Mouse (Mus musculus) layer of hippocampus, postnatal 36 days (tissue): ENCODE data around the gene Gm20547. TPM values are rescaled to one million over a fixed set of nuclear protein-coding genes. Genes with fewer than 3 reads are reported as not detected.
A peak's percentile ranks its signal among the peaks of the same experiment; 100 is the strongest.

ENCODE experiments used
- DNase-seq, 2 experiments: peaks; one replicate each; pipeline ENCODE4 v3.0.0; 2022
- total RNA-seq, 2 experiments: library from RNA; stranded (reverse); gene quantifications; 2 replicates each; pipeline ENCODE4 v1.2.3; 2021

Gene Gm20547
- total RNA-seq, 2 experiments from 2014 or later = not detected

GRCm38 (mm10) chr17:34895724-34896123, 13.9 kb upstream of the Gm20547 start:
- DNase-seq = no peak

- peak; percentile 41 to 52 for DNase-seq
These were observed 13.1 kb upstream of the Gm20547 start for GRCm38 (mm10) chr17:34894801-34895530.

GRCm38 (mm10) chr17:34894074-34894597, 12.3 kb upstream of the Gm20547 start:
- DNase-seq = peak; percentile 91

GRCm38 (mm10) chr17:34893072-34893824, 11.4 kb upstream of the Gm20547 start:
- no peak for DNase-seq

GRCm38 (mm10) chr17:34891377-34891776, 9.5 kb upstream of the Gm20547 start:
- DNase-seq = no peak

- no peak for DNase-seq
These were observed 8.4 kb upstream of the Gm20547 start for GRCm38 (mm10) chr17:34890074-34890743.

- no peak for DNase-seq
These were observed 6.1 kb upstream of the Gm20547 start for GRCm38 (mm10) chr17:34887942-34888341.

- no peak for DNase-seq
These were observed 3.8 kb upstream of the Gm20547 start for GRCm38 (mm10) chr17:34885615-34886014.

GRCm38 (mm10) chr17:34884704-34885103, 2.9 kb upstream of the Gm20547 start:
- no peak for DNase-seq

GRCm38 (mm10) chr17:34883332-34883731, 1.5 kb upstream of the Gm20547 start:
- DNase-seq = no peak

GRCm38 (mm10) chr17:34881166-34881565, 676 bp downstream of the Gm20547 start:
- no peak for DNase-seq

- DNase-seq = no peak
These were observed 2.4 kb downstream of the Gm20547 start, which contains the start of gene Zbtb12 for GRCm38 (mm10) chr17:34879336-34879879. TSS of gene Zbtb12 (plus strand) at chr17:34879483.

GRCm38 (mm10) chr17:34874321-34874720, 7.5 kb downstream of the Gm20547 start:
- DNase-seq = no peak

- DNase-seq = no peak
These were observed 15.9 kb downstream of the Gm20547 start for GRCm38 (mm10) chr17:34865981-34866380.

- no peak for DNase-seq
These were observed 19.3 kb downstream of the Gm20547 start, which contains the start of gene Cfb for GRCm38 (mm10) chr17:34862416-34863081. TSS of gene Cfb (minus strand) at chr17:34862518.

- DNase-seq = no peak
These were observed 20.0 kb downstream of the Gm20547 start for GRCm38 (mm10) chr17:34861704-34862415.

- DNase-seq = no peak
These were observed 21.3 kb downstream of the Gm20547 start for GRCm38 (mm10) chr17:34860514-34860913.

GRCm38 (mm10) chr17:34858670-34859069, 23.2 kb downstream of the Gm20547 start:
- DNase-seq = no peak

GRCm38 (mm10) chr17:34855825-34856224, 26.0 kb downstream of the Gm20547 start:
- peak in 1 of 2 experiments; percentile 18 for DNase-seq

- DNase-seq = no peak
These were observed 27.1 kb downstream of the Gm20547 start for GRCm38 (mm10) chr17:34854761-34855160.

- DNase-seq = no peak
These were observed 28.3 kb downstream of the Gm20547 start for GRCm38 (mm10) chr17:34853511-34853910.
